Mouse (Mus musculus): ENCODE results near the gene Ptgir.

The Ptgir gene

GRCm38 (mm10) chr7:16891641-16892351, 14.5 kb upstream of the Ptgir start, which contains the start of gene Gng8:
Gene Gng8 (plus strand): TSS chr7:16891786.
- DNase-seq (ENCODE audit: low read depth, low spot score): peak; percentile 79

GRCm38 (mm10) chr7:16892352-16892730, 13.9 kb upstream of the Ptgir start:
- no peak for DNase-seq (ENCODE audit: low read depth, low spot score)

DNA sequence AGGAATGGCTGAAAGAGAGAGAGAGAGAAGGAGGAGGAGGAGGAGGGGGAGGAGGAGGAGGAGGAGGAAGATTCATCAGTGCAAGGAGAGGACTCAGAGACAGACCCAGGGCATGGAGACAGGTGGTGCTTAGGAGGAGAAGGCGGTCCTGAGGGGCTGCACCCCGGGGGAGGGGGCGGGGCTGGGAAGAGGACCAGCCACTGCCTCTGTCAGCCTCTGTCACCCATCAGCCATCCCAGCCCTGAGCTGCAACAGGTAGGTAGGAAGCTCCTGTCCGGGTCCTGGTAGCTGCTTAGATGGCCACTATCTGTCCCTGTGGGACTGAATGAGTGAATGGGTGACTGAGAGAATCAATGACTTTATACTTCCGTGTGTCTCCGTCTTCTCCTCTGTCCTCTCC, 12.7 kb upstream of the Ptgir start:
- DNase-seq (ENCODE audit: low read depth, low spot score): no peak

DNA sequence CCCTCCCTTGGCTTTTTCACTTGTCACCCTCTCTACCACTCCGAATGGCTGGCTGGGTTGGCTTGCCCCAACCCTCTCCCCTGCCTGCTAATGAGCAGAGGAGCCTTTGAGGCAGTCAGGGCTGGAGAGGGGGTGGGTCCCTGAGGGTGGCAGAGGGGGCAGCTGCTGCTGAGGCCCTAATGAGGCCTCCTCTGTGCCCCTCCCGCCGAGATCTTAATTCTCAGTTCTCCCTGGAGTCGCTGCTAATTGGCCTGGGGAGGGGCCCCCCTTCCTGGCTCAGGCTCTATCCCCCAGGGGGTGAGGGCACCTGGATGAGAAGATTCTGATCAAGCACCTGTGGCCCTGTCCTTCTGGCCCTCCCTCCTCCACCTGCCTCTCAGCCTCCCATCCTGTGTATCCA, 12.0 kb upstream of the Ptgir start:
- no peak for DNase-seq (ENCODE audit: low read depth, low spot score)

DNA sequence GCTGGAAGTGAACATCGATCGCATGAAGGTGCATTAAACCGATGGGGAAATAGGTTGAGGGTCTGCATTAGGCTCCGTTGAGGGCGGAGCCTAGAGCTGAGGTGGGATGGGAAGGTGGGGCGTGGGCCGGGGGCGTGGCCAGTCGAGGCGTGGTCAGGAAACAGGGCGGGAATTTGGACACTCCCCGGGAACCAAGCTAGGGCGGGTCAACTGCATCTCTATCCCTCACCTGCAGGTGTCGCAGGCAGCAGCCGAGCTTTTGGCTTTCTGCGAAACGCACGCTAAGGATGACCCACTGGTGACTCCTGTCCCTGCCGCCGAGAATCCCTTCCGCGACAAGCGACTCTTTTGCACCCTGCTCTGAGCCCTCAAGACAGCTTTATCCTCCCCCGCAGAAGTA, 11.3 kb upstream of the Ptgir start:
- peak; percentile 67 for DNase-seq (ENCODE audit: low read depth, low spot score)

DNA sequence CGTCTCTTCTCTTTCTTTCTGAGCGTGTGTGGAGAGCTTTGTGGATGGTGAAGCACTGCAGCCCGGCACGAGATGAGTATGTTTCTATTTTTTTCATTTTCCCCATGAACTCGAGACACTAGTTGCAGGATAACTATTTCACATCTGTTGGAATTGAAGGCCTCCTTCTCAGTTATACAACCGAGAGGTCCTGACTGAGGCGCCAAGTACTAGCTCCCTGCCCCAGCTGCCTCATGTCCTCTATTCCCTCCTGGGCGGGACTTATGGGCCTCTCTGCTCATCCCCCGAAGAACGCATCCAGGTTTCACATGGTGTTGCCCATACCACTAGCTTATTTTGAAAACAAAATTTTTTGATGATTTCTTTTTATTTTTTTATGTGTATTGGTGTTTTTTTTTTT, 10.8 kb upstream of the Ptgir start:
- DNase-seq (ENCODE audit: low read depth, low spot score): no peak

- no peak for DNase-seq (ENCODE audit: low read depth, low spot score)
Observed at GRCm38 (mm10) chr7:16900526-16900925, 5.8 kb upstream of the Ptgir start.

- DNase-seq (ENCODE audit: low read depth, low spot score): no peak
Observed at GRCm38 (mm10) chr7:16903439-16903955, 2.8 kb upstream of the Ptgir start.

GRCm38 (mm10) chr7:16904120-16904675, 2.1 kb upstream of the Ptgir start:
- DNase-seq (ENCODE audit: low read depth, low spot score): no peak

DNA sequence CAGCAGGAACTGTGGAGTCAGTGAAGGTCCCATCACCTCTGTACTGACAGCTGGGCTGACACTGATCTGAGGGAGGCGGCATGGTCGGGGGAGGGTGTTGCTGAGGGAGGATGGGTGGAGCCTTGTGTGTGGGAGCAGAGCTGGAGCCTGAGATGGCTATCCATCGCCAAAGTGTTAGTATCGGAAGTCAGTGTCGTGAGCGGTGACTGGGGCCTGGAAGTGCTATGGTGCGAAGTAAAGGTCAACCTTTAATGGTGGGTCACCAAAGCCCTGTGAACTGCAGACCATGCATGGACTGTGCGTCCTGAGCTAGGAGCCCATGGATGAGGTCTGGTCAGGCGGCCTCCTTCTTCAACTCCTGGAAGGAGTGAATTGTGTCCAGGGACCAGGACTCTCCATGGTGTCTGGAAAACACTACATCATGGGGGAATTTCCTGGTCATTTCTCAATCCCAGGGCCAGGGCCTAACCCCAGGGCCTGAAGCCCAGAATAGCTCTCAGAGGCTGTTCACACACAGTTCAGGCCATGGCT, 734 bp upstream of the Ptgir start:
- no peak for DNase-seq (ENCODE audit: low read depth, low spot score)

DNA sequence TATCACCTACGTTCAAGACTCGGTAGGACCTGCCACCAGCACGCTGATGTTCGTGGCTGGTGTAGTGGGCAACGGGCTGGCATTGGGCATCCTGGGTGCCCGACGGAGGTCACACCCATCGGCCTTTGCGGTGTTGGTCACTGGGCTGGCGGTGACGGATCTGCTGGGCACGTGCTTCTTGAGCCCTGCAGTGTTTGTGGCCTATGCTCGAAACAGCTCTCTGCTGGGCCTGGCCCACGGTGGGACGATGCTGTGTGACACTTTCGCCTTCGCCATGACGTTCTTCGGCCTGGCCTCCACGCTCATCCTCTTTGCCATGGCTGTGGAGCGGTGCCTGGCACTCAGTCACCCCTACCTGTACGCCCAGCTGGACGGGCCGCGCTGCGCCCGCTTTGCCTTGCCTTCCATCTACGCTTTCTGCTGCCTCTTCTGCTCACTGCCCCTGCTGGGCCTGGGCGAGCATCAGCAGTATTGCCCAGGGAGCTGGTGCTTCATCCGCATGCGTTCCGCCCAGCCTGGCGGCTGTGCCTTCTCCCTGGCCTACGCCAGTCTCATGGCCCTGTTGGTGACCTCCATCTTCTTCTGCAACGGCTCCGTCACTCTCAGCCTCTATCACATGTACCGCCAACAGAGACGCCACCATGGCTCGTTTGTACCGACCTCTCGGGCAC, 734 bp downstream of the Ptgir start:
- DNase-seq (ENCODE audit: low read depth, low spot score): no peak

GRCm38 (mm10) chr7:16907842-16908241, 1.6 kb downstream of the Ptgir start:
- DNase-seq (ENCODE audit: low read depth, low spot score): no peak

GRCm38 (mm10) chr7:16908367-16908766, 2.1 kb downstream of the Ptgir start:
- DNase-seq (ENCODE audit: low read depth, low spot score): no peak

DNA sequence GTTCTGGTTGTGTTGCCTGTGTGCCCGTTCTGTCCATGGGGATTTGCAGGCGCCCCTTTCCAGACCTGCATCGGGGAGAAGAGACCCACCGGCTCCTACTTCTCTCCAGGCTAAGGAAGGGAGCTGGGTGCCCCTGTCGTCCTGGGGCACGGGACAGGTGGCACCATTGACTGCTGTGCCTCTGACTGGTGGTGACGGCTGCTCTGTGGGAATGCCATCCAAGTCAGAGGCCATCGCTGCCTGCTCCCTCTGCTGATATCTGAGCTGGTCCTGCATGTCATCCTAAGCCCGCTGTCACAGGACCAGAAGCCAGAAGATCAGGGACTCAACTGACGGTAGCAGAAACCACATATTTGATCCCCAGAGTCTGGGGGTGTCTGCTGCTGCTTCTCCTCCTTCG, 2.6 kb downstream of the Ptgir start:
- no peak for DNase-seq (ENCODE audit: low read depth, low spot score)

GRCm38 (mm10) chr7:16909909-16910308, 3.6 kb downstream of the Ptgir start:
- no peak for DNase-seq (ENCODE audit: low read depth, low spot score)

GRCm38 (mm10) chr7:16911904-16912303, 5.6 kb downstream of the Ptgir start:
- DNase-seq (ENCODE audit: low read depth, low spot score): no peak

GRCm38 (mm10) chr7:16912360-16912759, 6.1 kb downstream of the Ptgir start:
- no peak for DNase-seq (ENCODE audit: low read depth, low spot score)

DNA sequence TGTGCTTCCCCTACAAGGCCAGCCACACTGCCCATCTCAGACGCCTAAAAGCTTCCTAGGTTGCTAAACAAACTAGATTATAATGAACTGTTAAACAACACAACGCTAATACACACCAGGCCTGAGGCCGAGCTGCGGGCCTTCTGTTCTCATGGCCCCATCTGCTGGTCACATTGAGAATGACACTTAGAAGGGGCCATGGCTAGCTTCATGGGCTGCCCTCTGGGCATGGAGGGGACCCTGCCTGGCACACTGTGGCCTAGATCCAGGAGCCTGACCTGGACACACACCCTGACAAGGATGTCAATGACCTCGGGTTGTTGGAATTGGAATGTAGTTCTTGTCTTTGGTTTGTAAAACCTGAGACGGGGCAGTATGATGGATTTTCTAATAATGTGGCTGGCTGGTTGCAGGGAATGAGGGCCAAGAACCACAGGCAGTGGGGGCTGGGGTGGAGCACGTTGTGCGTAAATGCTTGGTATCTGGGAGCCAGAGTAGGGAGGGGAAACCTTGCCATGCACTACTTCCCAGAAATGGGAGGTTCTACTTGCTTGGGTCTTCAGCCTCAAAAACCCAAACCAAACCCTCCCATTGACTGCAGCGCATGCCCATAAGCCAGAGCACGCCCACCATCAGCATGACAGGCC, 7.6 kb downstream of the Ptgir start:
- peak; percentile 70 for DNase-seq (ENCODE audit: low read depth, low spot score)

DNA sequence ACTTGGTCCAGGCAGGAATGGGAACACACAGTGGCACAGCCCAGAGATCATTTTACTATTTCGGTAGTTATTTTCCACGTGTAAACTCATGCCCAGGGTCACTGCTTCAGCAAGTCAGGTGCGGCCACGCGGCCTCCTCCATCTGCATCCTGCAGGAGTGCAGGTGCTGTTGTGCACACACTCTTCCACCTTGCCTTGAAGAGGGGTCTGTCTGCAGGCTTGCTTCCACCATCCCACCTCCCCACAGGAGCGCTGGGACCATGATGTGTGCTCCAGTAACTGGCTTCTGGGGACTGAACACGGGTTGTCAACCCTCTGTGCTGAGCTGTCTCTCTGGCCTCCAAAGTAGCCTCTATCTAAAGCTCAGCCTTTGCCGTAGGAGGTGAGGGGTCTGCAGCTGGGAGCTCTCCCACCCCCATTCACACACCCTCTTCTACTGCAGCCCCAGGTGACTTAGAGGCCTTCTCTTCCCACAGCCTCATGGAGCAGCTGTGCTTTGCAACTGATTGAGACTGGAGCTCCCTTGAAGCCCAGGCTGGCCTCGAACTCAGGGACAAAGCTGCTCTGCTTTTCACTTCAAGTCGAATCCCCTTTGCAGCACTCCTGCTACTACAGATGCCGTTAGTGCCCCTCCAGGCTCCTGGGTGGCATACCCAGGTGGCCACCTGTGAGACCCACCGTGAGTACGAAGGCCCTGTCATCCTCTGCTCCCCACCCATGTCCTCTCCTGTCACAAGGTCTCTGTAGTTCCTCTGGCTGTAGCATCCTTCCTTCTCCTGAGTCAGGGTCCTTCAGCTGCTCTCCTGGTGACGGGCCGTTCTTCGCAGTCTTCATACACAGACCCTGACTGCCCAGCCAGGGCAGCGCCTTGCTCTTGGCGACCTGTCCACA, 8.4 kb downstream of the Ptgir start:
- DNase-seq (ENCODE audit: low read depth, low spot score): no peak

DNA sequence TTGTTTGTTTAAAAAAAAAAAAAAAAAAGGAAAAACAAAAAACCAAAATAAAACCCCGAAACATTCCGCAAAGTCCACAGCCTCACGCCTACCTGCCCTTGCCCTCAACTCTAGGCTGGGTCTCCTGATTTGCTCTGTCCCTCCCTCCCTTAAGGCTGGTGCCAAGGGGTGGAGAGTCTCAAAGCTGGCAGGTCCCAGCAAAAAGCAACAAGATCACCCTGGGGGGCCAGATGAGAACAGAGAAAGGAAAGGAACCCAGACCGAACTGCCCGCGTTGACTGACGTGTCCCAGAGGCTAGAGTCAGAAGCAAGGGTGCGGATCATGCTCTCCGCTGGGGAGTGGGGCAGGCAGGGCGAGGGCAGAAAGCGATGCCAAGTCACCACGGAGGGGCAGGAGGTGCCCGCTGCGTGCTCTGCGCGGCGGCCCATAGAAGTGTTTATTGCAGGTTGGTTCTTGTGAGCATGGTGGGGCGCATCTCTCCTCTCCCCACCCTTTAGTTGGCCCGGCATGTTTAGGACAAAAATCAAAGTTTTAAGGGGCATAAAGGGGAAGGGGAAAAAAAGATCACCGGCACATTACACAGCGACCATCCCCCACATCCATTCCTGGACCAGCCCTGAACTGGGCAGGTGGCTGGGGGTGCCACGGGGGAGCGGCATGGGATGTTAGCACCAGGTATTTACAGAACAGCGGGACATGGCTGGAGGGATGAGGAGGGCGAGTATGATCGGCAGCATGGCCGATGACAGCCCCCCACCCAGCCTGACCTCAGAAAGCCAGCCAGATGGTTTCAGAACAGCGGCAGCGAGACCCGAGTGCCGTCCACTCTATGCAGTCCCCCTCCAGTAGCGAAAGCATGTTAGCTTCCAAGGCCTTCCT, 9.4 kb downstream of the Ptgir start:
- no peak for DNase-seq (ENCODE audit: low read depth, low spot score)

Data from retina, postnatal 7 days (tissue).